Mouse (Mus musculus): ENCODE results near the gene Mars2.

Mars2 gene

DNA sequence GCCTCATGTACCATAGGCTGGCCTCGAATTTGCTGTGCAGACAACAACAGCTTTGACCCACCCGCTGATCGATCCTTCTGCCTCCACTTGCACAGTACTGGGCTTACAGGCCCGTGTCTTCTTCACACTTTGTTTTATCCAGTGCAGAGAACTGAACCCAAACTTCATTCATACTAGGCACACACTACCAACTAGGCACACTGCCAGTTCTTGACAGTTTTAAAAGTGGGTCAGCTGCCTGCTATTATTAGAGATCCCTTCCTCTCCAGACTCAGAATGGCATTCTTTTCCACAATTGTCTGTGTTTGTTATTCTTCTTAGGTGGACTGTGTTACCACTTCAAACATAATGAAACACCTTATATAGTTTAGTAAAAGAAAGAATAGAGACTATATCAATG lies 15.6 kb upstream of the Mars2 start:
- no peak for DNase-seq (ENCODE audit: low read depth, low spot score)

DNA sequence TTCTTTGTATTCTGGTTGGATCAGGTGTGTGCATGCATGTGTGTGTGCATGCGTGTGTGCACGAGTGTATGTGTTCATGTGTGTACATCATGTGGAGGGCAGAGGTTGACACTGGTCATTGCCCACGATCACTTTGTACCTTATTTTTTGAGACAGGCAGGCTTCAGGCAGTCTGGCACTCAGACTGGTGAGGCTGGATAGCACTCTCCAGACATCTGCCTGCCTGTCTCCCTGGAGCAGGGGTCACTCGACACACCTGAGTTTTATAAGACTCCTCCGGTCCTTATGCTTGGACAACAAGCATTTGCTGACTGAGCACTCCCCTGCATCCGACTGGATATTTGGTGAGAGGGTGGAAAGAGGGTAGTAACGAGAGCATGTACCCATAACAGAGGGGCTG lies 14.0 kb upstream of the Mars2 start:
- DNase-seq (ENCODE audit: low read depth, low spot score) = no peak

DNA sequence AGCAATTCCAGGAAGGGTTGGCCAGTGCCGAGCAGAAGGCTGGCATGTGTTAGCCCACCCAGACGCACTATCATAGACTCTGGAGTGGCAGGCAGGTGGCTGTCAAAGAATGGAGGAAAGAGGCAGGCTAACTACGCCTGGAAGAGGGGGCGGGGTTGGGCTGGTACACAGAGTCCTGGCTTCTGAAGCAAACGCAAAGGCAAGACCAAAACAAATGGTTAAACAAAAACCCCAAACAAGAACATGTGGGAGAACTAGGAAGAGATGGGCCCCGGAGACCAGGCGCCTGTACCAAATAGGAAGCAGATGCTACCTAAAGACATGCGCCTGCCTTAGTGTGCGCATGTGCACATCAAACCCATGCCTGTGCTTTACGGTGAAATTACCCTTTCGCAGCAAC lies 12.9 kb upstream of the Mars2 start:
- DNase-seq (ENCODE audit: low read depth, low spot score) = no peak

DNA sequence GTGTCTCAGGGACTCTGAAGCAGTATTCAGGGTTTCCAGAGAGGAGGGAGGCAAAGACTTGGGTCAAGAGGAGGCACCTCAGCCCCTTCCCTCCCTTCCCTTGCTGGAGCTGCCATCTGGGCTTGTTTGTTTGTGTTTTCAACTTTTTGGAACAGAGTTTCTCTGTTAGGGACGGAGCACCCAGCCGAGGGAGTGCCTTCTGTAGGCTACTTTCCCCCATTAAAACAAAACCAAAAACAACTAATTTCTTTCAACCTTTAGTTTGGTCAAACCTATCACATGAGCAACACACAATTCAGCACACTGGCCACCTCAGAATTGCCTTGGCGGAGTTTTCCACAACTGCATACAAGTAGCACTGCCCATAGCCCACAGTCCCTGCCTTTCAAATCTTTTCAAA lies 11.6 kb upstream of the Mars2 start:
- DNase-seq (ENCODE audit: low read depth, low spot score) = no peak

DNA sequence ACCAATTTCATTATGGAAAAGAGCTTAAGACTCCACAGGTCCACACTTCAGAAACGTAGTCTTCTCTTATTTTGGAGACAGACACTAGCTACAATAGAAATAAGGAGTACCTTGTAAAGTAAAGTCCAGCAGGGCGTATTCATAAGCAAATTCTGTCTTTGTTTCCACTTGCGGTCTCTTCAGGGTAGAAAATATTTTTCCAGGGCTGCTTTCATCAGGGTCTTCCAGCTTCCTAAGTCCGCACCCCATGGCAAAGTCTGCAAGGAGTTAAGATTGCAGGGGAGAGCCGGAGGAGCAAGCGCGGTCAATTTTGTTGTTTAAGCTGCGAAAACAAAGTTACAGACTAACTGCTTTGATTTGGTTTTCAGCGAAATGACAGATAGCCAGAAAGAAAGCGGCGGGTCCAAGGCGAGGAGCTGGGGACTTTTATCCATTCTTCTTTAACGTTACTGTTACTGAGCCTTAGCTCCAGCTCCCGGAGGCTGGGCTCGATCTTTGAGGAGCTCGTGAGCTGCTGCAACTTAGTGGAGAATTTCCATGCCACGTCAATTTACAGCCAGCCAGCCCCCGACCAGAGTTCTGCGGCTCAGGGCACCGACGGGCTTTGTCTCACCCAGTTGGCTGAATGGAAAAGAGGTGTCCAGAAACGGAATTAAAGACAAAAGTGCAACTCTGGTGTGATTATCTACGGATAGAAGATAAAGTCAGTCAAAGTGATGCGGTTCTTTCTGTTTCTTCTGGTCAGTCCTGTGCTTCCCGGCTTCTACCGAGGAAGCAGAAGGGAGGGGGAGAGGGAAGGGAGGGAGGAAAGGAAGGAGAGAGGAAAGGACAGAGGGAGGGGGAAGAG lies 10.7 kb upstream of the Mars2 start, which contains the start of gene Rftn2:
TSS of gene Rftn2 (minus strand) at position 772 of the 847 bp plus-strand sequence.
- DNase-seq (ENCODE audit: low read depth, low spot score) = no peak

DNA sequence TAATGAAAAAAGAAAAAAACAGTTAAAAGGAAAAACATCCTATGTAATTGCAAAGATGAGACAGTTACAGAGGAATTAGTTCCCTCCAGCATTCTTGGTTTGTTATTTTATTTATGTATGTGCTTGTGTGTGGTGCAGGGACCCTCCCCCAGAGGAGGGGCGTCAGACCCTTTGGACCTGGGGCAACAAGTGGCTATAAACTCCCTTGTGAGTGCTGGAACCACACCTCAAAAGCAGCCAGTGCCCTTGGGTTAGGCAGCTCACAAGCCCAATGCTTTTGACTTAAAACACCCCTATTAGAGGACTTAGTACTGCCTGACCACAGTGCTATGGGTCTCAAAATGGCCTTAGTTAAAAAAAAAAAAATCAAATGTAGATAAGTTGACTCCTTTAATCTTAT lies 9.6 kb upstream of the Mars2 start:
- DNase-seq (ENCODE audit: low read depth, low spot score) = no peak

DNA sequence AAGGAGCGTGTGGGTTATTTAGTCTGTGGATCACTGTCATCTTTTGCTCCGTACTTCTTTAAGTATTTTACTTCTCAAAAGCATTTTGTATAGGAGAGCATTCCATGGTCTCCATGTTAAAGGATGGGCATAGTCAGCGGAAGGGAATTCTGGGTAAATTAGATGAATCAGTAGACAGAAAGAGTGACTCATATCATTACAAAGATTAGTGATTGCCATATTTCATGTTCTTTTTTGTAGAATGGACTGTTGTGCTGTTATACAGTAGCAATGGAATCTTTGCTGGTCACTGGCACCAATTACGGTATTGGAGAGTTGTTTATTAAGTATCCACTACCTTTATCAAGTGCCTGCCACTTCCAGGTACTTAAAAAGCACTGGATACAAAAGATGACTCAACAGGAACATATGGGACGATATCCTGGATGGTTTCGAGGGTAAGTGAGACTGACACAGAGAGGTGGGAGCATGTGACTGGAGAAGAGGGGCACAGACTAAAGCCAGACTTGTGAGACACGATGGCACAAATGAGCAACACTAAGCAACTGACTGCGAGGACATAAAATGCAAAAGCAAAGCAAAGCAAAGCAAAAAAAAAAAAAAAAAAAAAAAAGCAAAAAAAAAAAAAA lies 8.6 kb upstream of the Mars2 start:
- no peak for DNase-seq (ENCODE audit: low read depth, low spot score)

DNA sequence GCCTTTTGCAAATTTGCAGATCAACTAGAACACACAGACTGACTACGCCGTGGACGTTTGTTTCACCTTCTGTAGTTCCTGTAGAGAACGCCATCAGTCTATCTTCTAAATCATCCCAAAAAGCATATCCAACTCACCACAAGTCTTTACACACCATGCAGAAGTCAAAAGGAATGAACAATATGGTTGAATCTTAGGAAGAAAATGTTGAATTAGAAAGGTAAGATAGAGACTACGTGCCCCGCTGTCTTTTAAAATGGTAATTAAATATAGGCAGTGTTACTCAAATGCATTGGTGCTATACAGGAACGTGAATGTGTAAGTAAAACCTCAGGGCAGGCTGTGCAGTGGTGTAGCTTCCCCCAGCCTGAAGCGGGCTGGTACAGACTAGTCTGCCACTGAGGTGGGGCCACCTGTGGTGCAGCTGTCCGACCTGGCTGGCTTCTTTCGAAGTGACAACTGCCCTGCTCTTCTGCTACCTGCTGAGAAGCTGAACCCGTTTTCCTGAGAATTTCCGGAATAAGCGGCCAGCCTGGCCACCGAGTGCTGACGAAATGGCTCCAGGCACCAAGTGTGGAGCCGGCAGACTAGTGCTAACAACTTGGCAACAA lies 2.0 kb upstream of the Mars2 start:
- no peak for DNase-seq (ENCODE audit: low read depth, low spot score)

DNA sequence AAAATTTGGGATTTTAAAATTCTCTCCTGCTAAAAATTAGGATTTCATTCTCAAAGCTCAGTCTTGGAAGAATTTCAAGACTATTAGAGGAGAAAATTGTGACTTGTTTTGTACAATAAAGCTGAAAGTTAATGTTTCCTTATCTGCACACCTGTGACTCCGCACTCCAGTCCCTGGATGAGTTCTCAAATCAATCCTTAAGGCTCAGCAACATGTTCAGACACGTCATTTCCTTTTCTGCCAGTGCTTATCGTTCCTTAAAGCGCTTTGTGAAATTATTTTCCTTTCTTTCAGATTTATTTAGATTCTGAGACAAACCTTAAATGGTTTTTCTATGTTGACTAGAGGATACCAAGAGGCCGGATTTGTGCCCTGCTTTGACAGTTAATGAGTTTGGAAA lies 490 bp upstream of the Mars2 start:
- DNase-seq (ENCODE audit: low read depth, low spot score) = no peak

DNA sequence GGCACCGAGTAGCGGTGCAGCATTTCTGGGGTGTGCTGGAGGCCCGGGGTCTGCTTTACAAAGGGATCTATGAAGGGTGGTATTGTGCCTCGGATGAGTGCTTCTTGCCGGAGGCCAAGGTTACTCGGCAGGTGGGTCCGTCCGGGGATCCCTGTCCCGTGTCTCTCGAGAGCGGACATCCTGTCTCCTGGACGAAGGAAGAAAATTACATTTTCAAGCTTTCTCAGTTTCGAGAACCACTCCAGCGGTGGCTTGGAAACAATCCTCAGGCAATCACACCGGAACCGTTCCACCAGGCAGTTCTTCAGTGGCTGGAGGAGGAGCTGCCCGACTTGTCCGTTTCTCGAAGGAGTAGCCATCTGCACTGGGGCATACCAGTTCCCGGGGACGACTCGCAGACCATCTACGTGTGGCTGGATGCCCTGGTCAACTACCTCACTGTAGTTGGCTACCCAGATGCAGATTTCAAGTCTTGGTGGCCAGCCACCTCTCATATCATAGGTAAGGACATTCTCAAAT lies 725 bp downstream of the Mars2 start:
- peak; percentile 17 for DNase-seq (ENCODE audit: low read depth, low spot score)

DNA sequence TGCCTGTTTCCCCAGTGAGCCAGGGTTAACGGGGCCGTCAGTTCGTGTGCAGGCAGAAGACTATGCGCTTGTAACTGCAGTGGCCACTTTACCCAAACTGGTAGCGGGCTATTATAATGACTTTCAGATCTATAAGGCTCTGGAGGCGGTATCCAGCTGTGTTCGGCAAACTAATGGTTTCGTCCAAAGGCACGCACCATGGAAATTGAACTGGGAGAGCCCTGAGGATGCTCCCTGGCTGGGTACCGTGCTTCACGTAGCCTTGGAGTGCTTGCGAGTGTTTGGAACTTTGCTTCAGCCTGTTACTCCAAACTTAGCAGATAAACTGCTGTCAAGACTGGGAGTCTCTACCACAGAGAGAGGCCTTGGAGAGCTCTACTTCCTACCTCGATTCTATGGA lies 1.5 kb downstream of the Mars2 start:
- peak; percentile 8 for DNase-seq (ENCODE audit: low read depth, low spot score)

DNA sequence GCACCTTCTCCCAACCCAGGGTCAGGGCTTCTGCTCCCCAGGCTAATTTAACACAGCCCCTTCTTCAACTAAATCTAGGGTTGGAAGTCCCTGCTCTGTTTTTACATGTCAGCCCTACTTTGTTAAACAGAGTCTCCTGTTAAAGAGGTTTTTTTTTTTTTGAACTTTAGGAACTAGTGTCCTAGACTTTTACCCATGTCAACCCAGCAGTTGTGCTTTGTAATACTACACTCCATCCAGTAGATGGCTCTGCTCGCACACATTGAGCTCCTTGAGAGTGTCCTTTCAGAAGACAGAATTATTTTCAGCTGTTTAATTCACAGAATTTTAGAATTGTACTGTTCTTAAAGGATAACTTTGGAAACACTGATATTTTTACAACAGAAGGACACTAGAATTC lies 2.3 kb downstream of the Mars2 start:
- peak; percentile 75 for DNase-seq (ENCODE audit: low read depth, low spot score)

DNA sequence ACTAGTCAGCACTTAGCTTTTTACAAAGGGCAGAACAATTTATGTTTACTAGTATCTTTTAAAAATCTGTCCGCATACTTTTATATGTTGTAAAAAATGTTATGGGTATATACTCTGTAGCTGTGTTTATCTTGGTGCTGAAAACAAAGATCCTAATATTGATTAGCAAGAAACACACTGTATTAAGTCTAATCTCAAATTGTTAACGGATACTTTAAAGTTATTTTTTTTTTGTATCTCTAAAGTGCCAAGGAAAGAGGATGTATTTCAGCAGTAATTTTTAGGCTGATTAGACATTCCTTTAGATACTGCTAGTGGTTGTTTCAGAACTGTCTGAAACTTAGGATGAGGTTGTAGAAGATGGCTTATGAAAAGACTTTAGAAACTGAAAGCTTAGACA lies 9.4 kb downstream of the Mars2 start:
- DNase-seq (ENCODE audit: low read depth, low spot score) = no peak

DNA sequence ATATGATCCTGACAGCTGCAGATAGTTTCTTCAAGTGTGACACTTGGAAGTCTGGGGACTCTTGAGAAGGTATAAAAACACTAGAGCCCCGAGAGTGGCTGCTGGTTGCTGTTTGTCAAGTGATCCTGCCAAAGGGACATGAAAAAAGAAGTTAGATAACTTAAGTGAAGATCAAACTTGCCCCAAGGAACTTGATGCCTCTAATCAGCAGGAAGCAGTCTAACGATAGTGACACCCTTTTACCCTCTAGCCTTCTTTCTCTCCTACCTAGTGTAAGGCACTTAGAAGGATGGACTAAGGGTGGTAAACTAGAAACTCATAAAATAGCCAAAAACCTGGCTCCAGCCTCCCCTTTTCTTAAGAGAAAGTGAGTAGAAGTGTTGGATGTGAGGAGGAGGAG lies 27.4 kb downstream of the Mars2 start:
- no peak for DNase-seq (ENCODE audit: low read depth, low spot score)

DNA sequence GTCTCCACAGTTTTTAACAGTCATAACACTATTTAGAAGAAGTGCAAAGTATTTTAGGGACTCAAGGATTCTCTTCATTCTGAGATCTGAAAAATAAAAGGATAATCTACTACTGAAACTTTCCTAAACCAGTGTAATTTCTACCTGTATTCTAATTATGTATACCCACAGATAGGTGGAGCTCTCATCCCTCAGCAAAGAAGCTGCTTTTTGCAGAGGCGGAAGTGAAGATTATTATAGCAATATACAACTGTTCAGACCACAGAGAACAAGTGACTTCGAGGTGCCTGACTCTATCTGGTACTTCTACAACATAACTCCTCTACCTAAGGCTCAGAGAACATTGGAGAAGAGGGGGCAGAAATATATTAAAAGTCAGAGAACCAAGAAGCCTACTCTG lies 28.5 kb downstream of the Mars2 start:
- DNase-seq (ENCODE audit: low read depth, low spot score) = no peak

DNA sequence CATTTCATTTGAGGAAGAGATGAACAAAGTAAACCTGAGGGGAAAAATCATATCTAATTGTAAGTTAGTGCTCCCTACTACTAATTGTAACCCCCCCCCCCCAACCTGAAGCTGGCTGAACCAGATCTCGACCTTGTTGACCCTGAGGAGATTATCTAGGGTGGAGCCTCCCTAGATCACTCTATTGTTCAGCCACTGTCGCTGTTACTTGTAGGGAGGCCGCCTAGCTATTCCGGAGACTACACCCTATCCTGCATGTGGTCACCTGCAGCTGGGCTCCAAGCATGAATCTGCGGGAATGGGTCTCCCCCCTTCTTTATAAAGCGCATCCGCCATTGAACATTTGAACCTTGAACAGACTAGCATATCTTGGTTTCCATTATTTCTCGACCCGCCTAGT lies 42.1 kb downstream of the Mars2 start:
- no peak for DNase-seq (ENCODE audit: low read depth, low spot score)

All from c-Kit-negative CD71-positive TER-119-positive erythroid progenitor cells, embryonic 14.5 days (primary cell).